ENCODE assay signal across 11 mouse cellular contexts in genomic region chrX:97069816-97070215, GRCm38 (mm10). TPM values are rescaled to one million over a fixed set of nuclear protein-coding genes. Genes with fewer than 3 reads are reported as not detected.
DNase-seq lines count a peak whose midpoint lies in the region; ATAC-seq and TF ChIP-seq lines count a peak whose summit lies in the region.
"Had no signal": no experiment of that assay in that cellular context is flagged by ENCODE, and none has a peak within 500 bp of the region (broad histone marks: within the 10 kb centered on the region; RNA-seq: fewer than 3 reads in every experiment).

No protein-coding gene starts in this region.

- ATAC-seq in hindbrain, postnatal 0 days, result peak; percentile 88
- no peak for ATAC-seq in CD4-positive, CD25-positive, alpha-beta regulatory T cell, adult 4 months

- peak overlapping the region; percentile 34 for H3K4me2 ChIP-seq in hindbrain, postnatal 0 days (ENCODE audit: low read depth, low read length)

- H3K9me3 ChIP-seq in hindbrain, postnatal 0 days (ENCODE audit: low read length), result no peaks in the 10 kb centered on the region

- no peaks in the 10 kb centered on the region for H3K36me3 ChIP-seq in hindbrain, postnatal 0 days (ENCODE audit: insufficient read depth, low read length)

- H3K9ac ChIP-seq in hindbrain, postnatal 0 days (replicated peaks; ENCODE audit: low read length), result no peak overlapping the region

- no peak for TF ChIP-seq CTCF in hindbrain, postnatal 0 days (IDR thresholded peaks at IDR 0.05; ENCODE audit: low read depth)

- no peaks in the 10 kb centered on the region for H3K4me1 ChIP-seq in hindbrain, postnatal 0 days (ENCODE audit: insufficient read depth, low read length)

- H3K4me3 ChIP-seq in hindbrain, postnatal 0 days (ENCODE audit: low read length), result no peak overlapping the region

- 21% methylated on average over 11 of the region's 11 CpGs for WGBS in hindbrain, postnatal 0 days

- 0 out of 2 replicates have a peak, but pooled peaks cover 8% of the 10 kb centered on the region for H3K27me3 ChIP-seq in hindbrain, postnatal 0 days (ENCODE audit: insufficient read depth, low read length)

- peak; percentile 3 to 12 for DNase-seq in cerebellum, postnatal 25 days
- DNase-seq in cerebellum, adult 18-20 months, result no peak
- DNase-seq in embryo, embryonic 9.5 days (ENCODE audit: extremely low spot score), result peak; percentile 17
- peak; percentile 51 for DNase-seq in hindbrain, postnatal 0 days (ENCODE audit: low spot score)
- DNase-seq in neural tube, embryonic 10.5 days (ENCODE audit: extremely low spot score, low spot score), result peak; percentile 36
- DNase-seq in spleen, adult 18-20 months, result no peak
- no peak for DNase-seq in cerebellum, adult 11-12 months

- no peak overlapping the region for H3K27ac ChIP-seq in hindbrain, postnatal 0 days

RNA-seq across cellular contexts. Expression of gene Pgr15l, which starts 2.6 kb away (rescaled TPM):
- 1.4 and 1.5 TPM in 2 replicates for total RNA-seq in hindbrain, postnatal 0 days (2014; rRNA removed)
- 0.61 and 0.86 TPM in 2 replicates for polyA plus RNA-seq in hindbrain, postnatal 0 days (2015; fragmentation: Nextera tagmentation; extraction: Ambion mirVana)
- not detected for polyA plus RNA-seq in CD4-positive, CD25-positive, alpha-beta regulatory T cell, adult 4 months (2017; shearing (Covaris generic))
- total RNA-seq: common myeloid progenitor, adult 5-6 weeks had no signal
- polyA plus RNA-seq: C2C12; spleen, adult 2 months had no signal

Comparison
In these comparisons a context has a peak if more than half of its experiments do, and no peak if none do; other contexts are left out.
1. DNase-seq: peak in cerebellum, postnatal 25 days (2 of 2), embryo, embryonic 9.5 days (single experiment), hindbrain, postnatal 0 days (single experiment) and neural tube, embryonic 10.5 days (single experiment); none in cerebellum, adult 18-20 months (0 of 2), spleen, adult 18-20 months (0 of 2) and cerebellum, adult 11-12 months (single experiment).